Mouse (Mus musculus): Measurements from ENCODE around the gene Dazap2. TPM values are rescaled to one million over a fixed set of nuclear protein-coding genes. Genes with fewer than 3 reads are reported as not detected.
A peak's percentile ranks its signal among the peaks of the same experiment; 100 is the strongest.

Gene Dazap2
- polyA plus RNA-seq (2015; fragmentation: Nextera tagmentation; extraction: Ambion mirVana), result 99.3 and 144 TPM in 2 replicates

GRCm38 (mm10) chr15:100614996-100615824, at the start of gene Dazap2:
Dazap2 (plus strand) TSS chr15:100615349.
- peak within 1 kb of the TSS; percentile 78 for H3K9ac ChIP-seq (replicated peaks)
- no peaks in the 10 kb centered on the region for H3K9me3 ChIP-seq (replicated peaks)
- H3K4me3 ChIP-seq (replicated peaks), result peak within 1 kb of the TSS; percentile 84
- peak; percentile 89 for ATAC-seq (ENCODE audit: low FRiP score)
- H3K4me2 ChIP-seq, result peak within 1 kb of the TSS; percentile 71
- peaks cover 28% of the 10 kb centered on the region for H3K4me1 ChIP-seq
- H3K36me3 ChIP-seq, result peaks cover 28% of the 10 kb centered on the region
- peak within 1 kb of the TSS; percentile 96 for H3K27ac ChIP-seq (replicated peaks)
- under 1% methylated on average over 88 of the region's 99 CpGs for WGBS
- no peaks in the 10 kb centered on the region for H3K27me3 ChIP-seq (replicated peaks)

GRCm38 (mm10) chr15:100566531-100566930, 48.6 kb upstream of the Dazap2 start:
- H3K36me3 ChIP-seq, result no peaks in the 10 kb centered on the region
- no peak overlapping the region for H3K27ac ChIP-seq (replicated peaks)
- H3K4me2 ChIP-seq, result no peak overlapping the region
- no peak overlapping the region for H3K9ac ChIP-seq (replicated peaks)
- WGBS, result 67% methylated on average over 2 of the region's 2 CpGs
- no peak for ATAC-seq (ENCODE audit: low FRiP score)
- no peak overlapping the region for H3K4me3 ChIP-seq (replicated peaks)
- no peaks in the 10 kb centered on the region for H3K9me3 ChIP-seq (replicated peaks)
- no peaks in the 10 kb centered on the region for H3K4me1 ChIP-seq
- H3K27me3 ChIP-seq (replicated peaks), result no peaks in the 10 kb centered on the region

DNA sequence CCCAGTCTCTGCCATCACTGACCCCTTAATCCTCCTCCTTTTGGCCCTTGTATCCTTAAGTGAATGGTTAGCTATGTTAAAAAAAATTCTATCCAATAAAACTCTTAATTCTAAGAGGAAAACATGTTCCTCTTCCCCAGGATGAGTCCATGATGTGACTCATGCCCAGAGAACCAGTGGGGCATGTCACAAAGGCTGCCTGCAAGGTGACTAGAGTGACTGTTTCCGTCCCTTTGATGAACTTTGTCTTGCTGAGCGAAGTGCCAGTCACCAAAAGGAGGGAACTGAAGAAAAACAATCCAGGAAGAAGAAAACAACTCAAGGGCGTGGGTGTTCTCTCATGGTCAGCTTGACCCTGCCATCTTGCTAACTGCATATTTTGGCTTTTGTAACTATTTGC, 45.9 kb upstream of the Dazap2 start:
- H3K4me2 ChIP-seq, result no peak overlapping the region
- 73% methylated on average over 3 of the region's 3 CpGs for WGBS
- no peak overlapping the region for H3K4me3 ChIP-seq (replicated peaks)
- no peaks in the 10 kb centered on the region for H3K27me3 ChIP-seq (replicated peaks)
- no peak overlapping the region for H3K9ac ChIP-seq (replicated peaks)
- H3K9me3 ChIP-seq (replicated peaks), result no peaks in the 10 kb centered on the region
- H3K36me3 ChIP-seq, result no peaks in the 10 kb centered on the region
- H3K27ac ChIP-seq (replicated peaks), result no peak overlapping the region
- no peak for ATAC-seq (ENCODE audit: low FRiP score)
- H3K4me1 ChIP-seq, result peaks cover 8% of the 10 kb centered on the region; the same call in 1 of the 2 replicates

- 61% methylated on average over 6 of the region's 6 CpGs for WGBS
- ATAC-seq (ENCODE audit: low FRiP score), result no peak
Measured at GRCm38 (mm10) chr15:100573946-100574345, 41.2 kb upstream of the Dazap2 start.

GRCm38 (mm10) chr15:100574378-100574777, 40.8 kb upstream of the Dazap2 start:
- H3K4me1 ChIP-seq, result peaks cover 8% of the 10 kb centered on the region; the same call in 1 of the 2 replicates
- no peak for ATAC-seq (ENCODE audit: low FRiP score)
- H3K27ac ChIP-seq (replicated peaks), result 0 out of 2 replicates have a peak overlapping the region, but pooled peaks have one; percentile 1
- no peaks in the 10 kb centered on the region for H3K27me3 ChIP-seq (replicated peaks)
- peaks cover 30% of the 10 kb centered on the region for H3K36me3 ChIP-seq
- no peaks in the 10 kb centered on the region for H3K9me3 ChIP-seq (replicated peaks)
- no peak overlapping the region for H3K4me2 ChIP-seq
- WGBS, result 77% methylated on average over 2 of the region's 2 CpGs
- H3K4me3 ChIP-seq (replicated peaks), result no peak overlapping the region
- H3K9ac ChIP-seq (replicated peaks), result no peak overlapping the region

More at GRCm38 (mm10) chr15:100573946-100574345, 41.2 kb upstream of the Dazap2 start:
- Histone ChIP-seq H3K9ac (replicated peaks) (no peak overlapping the region), H3K4me1 (peaks cover 8% of the 10 kb centered on the region; the same call in 1 of the 2 replicates), H3K27ac (replicated peaks) (0 out of 2 replicates have a peak overlapping the region, but pooled peaks have one; percentile 1), H3K36me3 (peaks cover 27% of the 10 kb centered on the region), H3K4me2 (no peak overlapping the region), H3K9me3 (replicated peaks) (no peaks in the 10 kb centered on the region), H3K27me3 (replicated peaks) (no peaks in the 10 kb centered on the region), H3K4me3 (replicated peaks) (no peak overlapping the region)

- ATAC-seq (ENCODE audit: low FRiP score), result no peak
- H3K27ac ChIP-seq (replicated peaks), result no peak overlapping the region
- no peaks in the 10 kb centered on the region for H3K27me3 ChIP-seq (replicated peaks)
- H3K4me2 ChIP-seq, result no peak overlapping the region
- peaks cover 8% of the 10 kb centered on the region; the same call in 1 of the 2 replicates for H3K4me1 ChIP-seq
- no peaks in the 10 kb centered on the region for H3K9me3 ChIP-seq (replicated peaks)
- no peak overlapping the region for H3K9ac ChIP-seq (replicated peaks)
- H3K36me3 ChIP-seq, result peaks cover 35% of the 10 kb centered on the region
- WGBS, result 89% methylated on average over 12 of the region's 12 CpGs
- no peak overlapping the region for H3K4me3 ChIP-seq (replicated peaks)
Measured at GRCm38 (mm10) chr15:100575366-100575765, 39.8 kb upstream of the Dazap2 start.

DNA sequence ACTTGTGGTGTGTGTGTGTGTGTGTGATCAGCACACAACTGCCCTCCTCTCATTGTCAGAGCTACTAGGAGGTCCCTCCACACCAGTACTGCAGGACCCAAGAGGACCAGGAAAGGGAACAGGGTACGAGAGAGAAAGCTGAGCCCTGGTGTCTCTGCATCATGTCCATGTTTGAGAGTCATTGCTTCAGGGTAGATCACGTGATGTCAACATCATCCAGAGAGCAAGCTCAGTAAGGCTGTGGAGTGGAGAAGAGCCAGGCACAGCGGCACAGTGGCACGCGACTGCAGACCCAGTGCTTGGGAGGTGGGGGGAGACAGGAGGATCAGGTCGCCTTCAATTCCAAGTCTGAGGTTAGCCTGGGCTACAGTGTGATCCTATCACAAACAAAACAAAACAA, 38.8 kb upstream of the Dazap2 start:
- Histone ChIP-seq H3K4me1 (peaks cover 8% of the 10 kb centered on the region; the same call in 1 of the 2 replicates), H3K9me3 (replicated peaks) (no peaks in the 10 kb centered on the region), H3K4me3 (replicated peaks) (no peak overlapping the region), H3K36me3 (peaks cover 44% of the 10 kb centered on the region), H3K27me3 (replicated peaks) (no peaks in the 10 kb centered on the region), H3K4me2 (no peak overlapping the region), H3K27ac (replicated peaks) (no peak overlapping the region), H3K9ac (replicated peaks) (no peak overlapping the region)
- 88% methylated on average over 6 of the region's 6 CpGs for WGBS
- no peak for ATAC-seq (ENCODE audit: low FRiP score)

- peaks cover 44% of the 10 kb centered on the region for H3K36me3 ChIP-seq
Measured at GRCm38 (mm10) chr15:100576810-100577209, 38.3 kb upstream of the Dazap2 start.

GRCm38 (mm10) chr15:100577972-100578371, 37.2 kb upstream of the Dazap2 start:
- Histone ChIP-seq H3K4me1 (peaks cover 8% of the 10 kb centered on the region; the same call in 1 of the 2 replicates), H3K27me3 (replicated peaks) (no peaks in the 10 kb centered on the region), H3K4me2 (no peak overlapping the region), H3K36me3 (peaks cover 50% of the 10 kb centered on the region), H3K27ac (replicated peaks) (no peak overlapping the region), H3K4me3 (replicated peaks) (no peak overlapping the region), H3K9me3 (replicated peaks) (no peaks in the 10 kb centered on the region), H3K9ac (replicated peaks) (no peak overlapping the region)
- WGBS, result 90% methylated on average over 16 of the region's 16 CpGs
- ATAC-seq (ENCODE audit: low FRiP score), result no peak

More at GRCm38 (mm10) chr15:100576810-100577209, 38.3 kb upstream of the Dazap2 start:
- 90% methylated on average over 6 of the region's 6 CpGs for WGBS
- Histone ChIP-seq H3K27me3 (replicated peaks) (no peaks in the 10 kb centered on the region), H3K4me1 (peaks cover 8% of the 10 kb centered on the region; the same call in 1 of the 2 replicates), H3K9ac (replicated peaks) (no peak overlapping the region), H3K9me3 (replicated peaks) (no peaks in the 10 kb centered on the region), H3K4me3 (replicated peaks) (no peak overlapping the region), H3K4me2 (no peak overlapping the region), H3K27ac (replicated peaks) (no peak overlapping the region)
- ATAC-seq (ENCODE audit: low FRiP score), result no peak

DNA sequence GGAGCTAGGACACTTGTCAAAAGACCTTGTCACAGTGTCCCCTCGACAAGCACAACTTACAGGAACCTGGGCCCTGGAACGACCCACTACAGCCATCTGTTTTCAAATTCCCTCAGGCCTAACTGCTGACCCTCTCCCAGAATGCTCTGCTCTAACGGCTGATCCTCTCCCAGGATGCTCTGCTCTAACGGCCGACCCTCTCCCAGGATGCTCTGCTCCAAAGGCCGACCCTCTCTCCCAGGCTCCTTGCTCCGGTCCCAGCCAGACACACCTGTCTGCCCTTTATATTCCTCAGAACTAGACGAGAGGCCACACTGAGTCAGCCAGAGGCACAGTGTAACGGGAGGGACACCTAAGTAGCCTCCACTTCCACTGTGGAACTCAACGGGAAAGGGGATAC, 35.0 kb upstream of the Dazap2 start:
- Histone ChIP-seq H3K9me3 (replicated peaks) (no peaks in the 10 kb centered on the region), H3K4me2 (no peak overlapping the region), H3K4me3 (replicated peaks) (no peak overlapping the region), H3K4me1 (no peaks in the 10 kb centered on the region), H3K27me3 (replicated peaks) (no peaks in the 10 kb centered on the region), H3K9ac (replicated peaks) (no peak overlapping the region), H3K36me3 (peaks cover 61% of the 10 kb centered on the region), H3K27ac (replicated peaks) (no peak overlapping the region)
- ATAC-seq (ENCODE audit: low FRiP score), result no peak
- WGBS, result 92% methylated on average over 10 of the region's 10 CpGs

DNA sequence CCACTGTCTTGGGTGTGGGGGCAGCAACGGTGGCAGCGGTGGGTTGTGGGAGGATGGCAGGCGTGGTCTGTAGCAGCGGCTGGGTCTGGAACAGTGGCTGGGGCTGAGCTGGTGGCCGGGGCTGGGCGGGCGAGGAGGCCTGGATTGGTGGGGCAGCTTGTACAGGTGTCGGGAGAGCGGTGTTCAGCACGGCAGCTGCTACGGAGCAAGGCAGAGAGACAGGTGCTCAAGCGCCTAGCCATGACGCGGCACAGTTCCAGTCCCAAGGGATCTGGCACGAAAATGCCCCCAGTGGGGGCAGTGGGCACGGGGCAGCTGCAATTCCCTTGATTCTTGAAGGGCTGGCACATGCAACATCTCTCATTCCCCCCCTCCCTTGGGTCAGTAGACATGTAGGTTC, 29.2 kb upstream of the Dazap2 start:
- Histone ChIP-seq H3K4me2 (no peak overlapping the region), H3K36me3 (peaks cover 61% of the 10 kb centered on the region), H3K27me3 (replicated peaks) (no peaks in the 10 kb centered on the region), H3K9ac (replicated peaks) (no peak overlapping the region), H3K9me3 (replicated peaks) (no peaks in the 10 kb centered on the region), H3K27ac (replicated peaks) (no peak overlapping the region), H3K4me3 (replicated peaks) (no peak overlapping the region), H3K4me1 (no peaks in the 10 kb centered on the region)
- WGBS, result 92% methylated on average over 16 of the region's 16 CpGs
- no peak for ATAC-seq (ENCODE audit: low FRiP score)

DNA sequence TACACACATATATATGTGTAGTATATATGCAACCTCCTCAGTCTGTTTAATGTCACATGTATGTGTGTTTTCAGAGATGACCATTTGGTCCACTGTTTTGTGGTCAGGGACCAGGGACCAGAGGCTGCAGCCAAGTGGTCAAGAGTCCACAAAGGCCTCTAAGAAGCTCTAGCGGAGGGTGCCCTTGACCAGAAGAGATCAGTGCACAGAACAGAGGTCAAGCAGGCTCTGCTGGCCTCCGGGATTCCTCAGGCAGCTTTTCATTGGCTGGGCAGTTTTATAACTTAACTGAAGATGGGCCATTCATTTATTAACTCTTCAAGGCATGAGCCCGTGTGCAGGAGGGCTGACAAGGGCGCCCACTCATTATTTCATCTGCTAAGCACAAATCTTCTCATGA, 28.0 kb upstream of the Dazap2 start:
- 79% methylated on average over 4 of the region's 4 CpGs for WGBS
- H3K9ac ChIP-seq (replicated peaks), result no peak overlapping the region
- no peak overlapping the region for H3K4me2 ChIP-seq
- H3K4me3 ChIP-seq (replicated peaks), result no peak overlapping the region
- peaks cover 59% of the 10 kb centered on the region for H3K36me3 ChIP-seq
- no peak overlapping the region for H3K27ac ChIP-seq (replicated peaks)
- no peaks in the 10 kb centered on the region for H3K9me3 ChIP-seq (replicated peaks)
- ATAC-seq (ENCODE audit: low FRiP score), result no peak
- no peaks in the 10 kb centered on the region for H3K27me3 ChIP-seq (replicated peaks)
- H3K4me1 ChIP-seq, result no peaks in the 10 kb centered on the region
